Mouse (Mus musculus) lung, postnatal 0 days (tissue): Measurements from ENCODE around the gene Dock4.

Experiments used
- CTCF ChIP-seq: IDR thresholded peaks from 2 replicates; pipeline ENCODE4 v1.5.1; 2016; ENCODE audit warnings: antibody characterized with exemption, mild to moderate bottlenecking
- EP300 ChIP-seq: IDR thresholded peaks from 2 replicates; pipeline ENCODE4 v1.6.1; 2016; ENCODE audit warnings: antibody characterized with exemption, mild to moderate bottlenecking, control low read depth

DNA sequence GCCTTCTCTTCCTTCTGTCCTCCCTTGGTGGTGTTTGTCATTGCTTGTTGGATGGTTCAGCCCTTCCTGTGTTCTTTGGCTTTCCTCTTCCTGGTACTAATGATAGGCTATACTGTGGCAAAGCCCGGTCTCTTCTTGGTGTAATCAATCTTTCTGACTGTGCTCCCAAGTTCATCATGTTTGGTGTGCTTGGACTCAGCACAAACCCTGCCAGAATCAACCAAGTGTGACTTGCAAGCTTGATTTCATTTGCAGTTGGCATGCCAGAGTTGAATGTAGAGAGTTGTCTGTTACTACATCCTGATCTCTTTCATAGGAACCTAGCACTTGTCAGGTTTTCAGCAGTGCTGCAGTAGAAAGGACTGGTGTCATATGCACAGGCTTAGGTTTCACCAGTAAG lies 106.4 kb downstream of the Dock4 start:
- no peak for TF ChIP-seq CTCF
- no peak for TF ChIP-seq EP300
